Mouse (Mus musculus): ENCODE data around the gene Liph.
"Not testable (repeated sequence)": the region's sequence is repeated elsewhere in the genome, so short reads cannot be mapped to it uniquely, and the experiment has no call there.

The Liph gene

GRCm38 (mm10) chr16:21976203-21976602, 19.3 kb downstream of the Liph start:
- peak in 1 of 2 experiments; percentile 7 for DNase-seq (ENCODE audit: low spot score in 2 of 2)

GRCm38 (mm10) chr16:21971446-21971845, 24.0 kb downstream of the Liph start:
- DNase-seq (ENCODE audit: low spot score in 2 of 2), result no peak

GRCm38 (mm10) chr16:21970536-21970935, 24.9 kb downstream of the Liph start:
- no peak for DNase-seq (ENCODE audit: low spot score in 2 of 2)

- no peak for DNase-seq (ENCODE audit: low spot score in 2 of 2)
Observed at GRCm38 (mm10) chr16:21969874-21970273, 25.6 kb downstream of the Liph start.

GRCm38 (mm10) chr16:21965576-21965975, 29.9 kb downstream of the Liph start:
- no peak for DNase-seq (ENCODE audit: low spot score in 2 of 2)

- no peak for DNase-seq (ENCODE audit: low spot score in 2 of 2)
Observed at GRCm38 (mm10) chr16:21955591-21955990, 39.9 kb downstream of the Liph start.

- peak; percentile 87 to 91 for DNase-seq (ENCODE audit: low spot score in 2 of 2)
Observed at GRCm38 (mm10) chr16:21946761-21947715, 48.4 kb downstream of the Liph start, which contains the start of gene Tmem41a. Gene Tmem41a (minus strand): TSS chr16:21947552.

- no peak for DNase-seq (ENCODE audit: low spot score in 2 of 2)
Observed at GRCm38 (mm10) chr16:21928471-21928870, 67.0 kb downstream of the Liph start.

- DNase-seq (ENCODE audit: low spot score in 2 of 2), result no peak
Observed at GRCm38 (mm10) chr16:21916681-21917080, 78.8 kb downstream of the Liph start.

GRCm38 (mm10) chr16:21913347-21913746, 82.1 kb downstream of the Liph start:
- no peak for DNase-seq (ENCODE audit: low spot score in 2 of 2)

GRCm38 (mm10) chr16:21908906-21909305, 86.6 kb downstream of the Liph start:
- DNase-seq (ENCODE audit: low spot score in 2 of 2), result not testable (repeated sequence)

- no peak for DNase-seq (ENCODE audit: low spot score in 2 of 2)
Observed at GRCm38 (mm10) chr16:21906902-21907301, 88.6 kb downstream of the Liph start.

GRCm38 (mm10) chr16:21905996-21906395, 89.5 kb downstream of the Liph start:
- no peak for DNase-seq (ENCODE audit: low spot score in 2 of 2)

- DNase-seq (ENCODE audit: low spot score in 2 of 2), result no peak
Observed at GRCm38 (mm10) chr16:21904636-21905035, 90.8 kb downstream of the Liph start.
